In the genomic region with DNA sequence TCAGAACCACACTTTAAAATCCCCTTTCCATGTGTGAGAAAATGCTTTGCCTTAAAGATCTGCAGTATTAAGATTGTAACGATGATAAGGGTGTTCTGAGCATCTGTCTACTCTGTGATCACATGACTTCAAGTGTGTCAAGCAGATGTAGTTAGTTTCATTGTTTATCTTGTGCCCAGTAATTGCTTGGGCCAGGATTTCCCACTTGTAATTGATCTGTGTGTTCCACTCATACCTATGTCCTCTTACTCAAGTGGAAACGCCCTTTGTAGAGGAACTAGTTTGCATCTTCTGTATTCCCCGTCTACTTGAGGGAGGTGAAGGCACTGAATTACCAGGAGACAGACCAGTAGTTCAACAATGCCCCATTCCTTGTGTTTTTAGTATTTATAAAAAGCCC, we compare ENCODE assay signal across 32 mouse cellular contexts. TPM values are rescaled to one million over a fixed set of nuclear protein-coding genes. Genes with fewer than 3 reads are reported as not detected.
"Had no signal": no experiment of that assay in that cellular context is flagged by ENCODE, and none has a peak within 500 bp of the region (broad histone marks: within the 10 kb centered on the region; RNA-seq: fewer than 3 reads in every experiment).

No protein-coding gene starts in this region.

- H3K4me1 ChIP-seq: limb, embryonic 10.5 days; limb, embryonic 13.5 days; liver, embryonic 12.5 days; liver, embryonic 15.5 days; lung, embryonic 15.5 days; neural tube, embryonic 12.5 days had no signal

- H3K9ac ChIP-seq: limb, embryonic 13.5 days; liver, embryonic 12.5 days; liver, embryonic 15.5 days; lung, embryonic 15.5 days; neural tube, embryonic 12.5 days had no signal

- ATAC-seq: liver, embryonic 12.5 days had no signal

- H3K4me3 ChIP-seq: limb, embryonic 10.5 days; limb, embryonic 13.5 days; liver, embryonic 12.5 days; liver, embryonic 15.5 days; lung, embryonic 15.5 days; neural tube, embryonic 12.5 days had no signal

- H3K36me3 ChIP-seq: limb, embryonic 10.5 days; limb, embryonic 13.5 days; liver, embryonic 12.5 days; liver, embryonic 15.5 days; lung, embryonic 15.5 days; neural tube, embryonic 12.5 days had no signal

- H3K9me3 ChIP-seq: limb, embryonic 10.5 days; limb, embryonic 13.5 days; liver, embryonic 12.5 days; liver, embryonic 15.5 days; lung, embryonic 15.5 days; neural tube, embryonic 12.5 days had no signal

- H3K4me2 ChIP-seq: limb, embryonic 13.5 days; liver, embryonic 12.5 days; liver, embryonic 15.5 days; lung, embryonic 15.5 days; midbrain, embryonic 11.5 days; neural tube, embryonic 12.5 days had no signal

- DNase-seq: kidney, adult 9 months; kidney, postnatal 14 days; kidney, postnatal 4 days; liver; lung, adult 18-20 months; lung, postnatal 14 days; lung, postnatal 4 days; midbrain, embryonic 14.5 days; retina, postnatal 1 day; thymus, adult 18-20 months; thymus, postnatal 36 days had no signal

- H3K27me3 ChIP-seq: limb, embryonic 13.5 days; liver, embryonic 12.5 days; liver, embryonic 15.5 days; lung, embryonic 15.5 days; neural tube, embryonic 12.5 days had no signal

- H3K27ac ChIP-seq: limb, embryonic 10.5 days; liver, embryonic 12.5 days; liver, embryonic 15.5 days; lung, embryonic 15.5 days; neural tube, embryonic 12.5 days had no signal

RNA-seq across cellular contexts. Expression of gene Krt222, which starts 6.8 kb away (rescaled TPM):
- total RNA-seq: megakaryocyte progenitor cell, adult 5-6 weeks; megakaryocyte-erythroid progenitor cell, adult 5-6 weeks had no signal

RNA-seq across cellular contexts. Expression of gene Krt24, which starts 34.4 kb away (rescaled TPM):
- total RNA-seq: layer of hippocampus, adult 8-10 months; layer of hippocampus, postnatal 10 days; layer of hippocampus, postnatal 36 days; left cerebral cortex, adult 8-10 months; left cerebral cortex, postnatal 25 days; megakaryocyte progenitor cell, adult 5-6 weeks; megakaryocyte-erythroid progenitor cell, adult 5-6 weeks; midbrain, postnatal 0 days; neutrophil, adult 5-6 weeks had no signal
- polyA plus RNA-seq: kidney, embryonic 16.5 days; liver, embryonic 12.5 days; liver, embryonic 15.5 days; lung, embryonic 15.5 days; midbrain, embryonic 11.5 days; midbrain, embryonic 14.5 days; small intestine, adult 2 months; spleen, adult 2 months; stomach, embryonic 16.5 days; urinary bladder, adult 2 months had no signal
